Mouse (Mus musculus) mature B cell (primary cell): ENCODE data around the gene Pawr.

Experiments used
- in situ Hi-C: fragments of 300-500 bp; cut with MboI; formaldehyde crosslinking; loops from 2 replicates; pipeline ENCODE4 v1.14.3; 2019

Gene Pawr

GRCm38 (mm10) chr10:108389178-108389926 is 57.4 kb downstream of the Pawr start:
- in situ Hi-C loops: no loop called here

- in situ Hi-C loops: no loop called here
Measured at GRCm38 (mm10) chr10:108389927-108390287, 58.0 kb downstream of the Pawr start.

GRCm38 (mm10) chr10:108391370-108391902 is 59.5 kb downstream of the Pawr start:
- in situ Hi-C loops: no loop called here

GRCm38 (mm10) chr10:108392151-108392550 is 60.2 kb downstream of the Pawr start:
- in situ Hi-C loops: no loop called here

GRCm38 (mm10) chr10:108394306-108394705 is 62.4 kb downstream of the Pawr start:
- in situ Hi-C loops: no loop called here

- in situ Hi-C loops: no loop called here
Measured at GRCm38 (mm10) chr10:108395229-108395628, 63.3 kb downstream of the Pawr start.

- in situ Hi-C loops: no loop called here
Measured at GRCm38 (mm10) chr10:108395647-108396046, 63.7 kb downstream of the Pawr start.

- in situ Hi-C loops: no loop called here
Measured at GRCm38 (mm10) chr10:108402751-108403150, 70.8 kb downstream of the Pawr start.

GRCm38 (mm10) chr10:108403366-108403865 is 71.5 kb downstream of the Pawr start:
- in situ Hi-C loops: no loop called here

- in situ Hi-C loops: no loop called here
Measured at GRCm38 (mm10) chr10:108404087-108404486, 72.2 kb downstream of the Pawr start.

GRCm38 (mm10) chr10:108405076-108405475 is 73.2 kb downstream of the Pawr start:
- in situ Hi-C loops: no loop called here

GRCm38 (mm10) chr10:108405931-108406330 is 74.0 kb downstream of the Pawr start:
- in situ Hi-C loops: no loop called here

GRCm38 (mm10) chr10:108406798-108407754 is 75.2 kb downstream of the Pawr start:
- in situ Hi-C loops: no loop called here

GRCm38 (mm10) chr10:108408025-108408424 is 76.1 kb downstream of the Pawr start:
- in situ Hi-C loops: no loop called here

GRCm38 (mm10) chr10:108408437-108408836 is 76.5 kb downstream of the Pawr start:
- in situ Hi-C loops: no loop called here

- in situ Hi-C loops: no loop called here
Measured at GRCm38 (mm10) chr10:108408986-108409385, 77.1 kb downstream of the Pawr start.

- in situ Hi-C loops: no loop called here
Measured at GRCm38 (mm10) chr10:108409529-108409928, 77.6 kb downstream of the Pawr start.

GRCm38 (mm10) chr10:108414936-108415635 is 83.2 kb downstream of the Pawr start:
- in situ Hi-C loops: no loop called here

- in situ Hi-C loops: no loop called here
Measured at GRCm38 (mm10) chr10:108417448-108417847, 85.5 kb downstream of the Pawr start.

- in situ Hi-C loops: no loop called here
Measured at GRCm38 (mm10) chr10:108430553-108430952, 98.6 kb downstream of the Pawr start.

GRCm38 (mm10) chr10:108432194-108432593 is 100.3 kb downstream of the Pawr start:
- in situ Hi-C loops: no loop called here

GRCm38 (mm10) chr10:108433976-108434375 is 102.1 kb downstream of the Pawr start:
- in situ Hi-C loops: no loop called here
